Mouse (Mus musculus) limb, embryonic 14.5 days (tissue): ENCODE results near the gene Spag6. TPM values are rescaled to one million over a fixed set of nuclear protein-coding genes. Genes with fewer than 3 reads are reported as not detected.

ENCODE experiments used
- ATAC-seq: fragments of 200-750 bp; cut with Nextera tagmentation; 2 replicates; pipeline ENCODE4 v1.8.0; 2017; ENCODE audit warnings: low read depth, moderate number of reproducible peaks, moderate TSS enrichment; ENCODE audit not compliant: low FRiP score
- DNase-seq: peaks from one replicate; pipeline ENCODE4 v3.0.0-alpha.2; 2015; ENCODE audit warnings: low spot score
- H3K27ac ChIP-seq: fragments of 300-500 bp; sonication (generic); replicated peaks from 2 replicates; pipeline ENCODE4 v1.5.1; 2014; ENCODE audit warnings: low read depth, mild to moderate bottlenecking, low read length, moderate library complexity, mixed read lengths
- H3K27me3 ChIP-seq: fragments of 300-500 bp; sonication (generic); 2 replicates; pipeline ENCODE4 v1.6.1; 2014; ENCODE audit warnings: low read length, mixed read lengths; ENCODE audit not compliant: control insufficient read depth, insufficient read depth
- H3K36me3 ChIP-seq: fragments of 300-500 bp; sonication (generic); 2 replicates; pipeline ENCODE4 v1.6.1; 2014; ENCODE audit warnings: mild to moderate bottlenecking, low read length, moderate library complexity, mixed read lengths; ENCODE audit not compliant: control insufficient read depth, insufficient read depth
- H3K4me1 ChIP-seq: fragments of 300-500 bp; sonication (generic); 2 replicates; pipeline ENCODE4 v1.6.1; 2014; ENCODE audit warnings: antibody characterized with exemption, low read length, mixed read lengths; ENCODE audit not compliant: control insufficient read depth, insufficient read depth
- H3K4me2 ChIP-seq: fragments of 300-500 bp; sonication (generic); replicated peaks from 2 replicates; pipeline ENCODE4 v1.6.1; 2014; ENCODE audit warnings: low read depth, mild to moderate bottlenecking, low read length, moderate library complexity; ENCODE audit not compliant: severe bottlenecking
- H3K4me3 ChIP-seq: fragments of 300-500 bp; sonication (generic); replicated peaks from 2 replicates; pipeline ENCODE4 v1.5.1; 2014; ENCODE audit warnings: low read length
- H3K9ac ChIP-seq: fragments of 300-500 bp; sonication (generic); 2 replicates; pipeline ENCODE4 v1.6.1; 2014; ENCODE audit warnings: mild to moderate bottlenecking, low read depth, low read length, moderate library complexity; ENCODE audit not compliant: severe bottlenecking
- H3K9me3 ChIP-seq: fragments of 300-500 bp; sonication (generic); 2 replicates; pipeline ENCODE4 v1.6.1; 2016; ENCODE audit warnings: low read length; ENCODE audit not compliant: control insufficient read depth
- POLR2A ChIP-seq: fragments of 200-500 bp; IDR thresholded peaks from 2 replicates; pipeline ENCODE4 v1.8.0; 2012; ENCODE audit warnings: inconsistent platforms, mild to moderate bottlenecking, moderate library complexity, borderline replicate concordance; ENCODE audit not compliant: insufficient read depth, insufficient read length; ENCODE audit errors: extremely low read depth
- WGBS: fragments of 180-500 bp; shearing (Covaris S2); extraction: QIAGEN DNeasy Blood & Tissue Kit; methylation state at CpG from one replicate; pipeline ENCODE4 v1.1.7; 2014; 5-methylcytosine and 5-hydroxymethylcytosine counted together
- polyA plus RNA-seq, 2 experiments: library from polyadenylated mRNA; depleted of rRNA in 1 of 2; stranded (reverse) in 1 of 2; unstranded in 1 of 2; fragments of >200 nt; fragmentation: Nextera tagmentation in 1 of 2; extraction: Ambion mirVana in 1 of 2; gene quantifications; 2 replicates each; pipeline versions ENCODE4 v1.2.1 to v1.2.3; 2012 to 2014

The Spag6 gene
- polyA plus RNA-seq (2012; rRNA removed) = 0.03 and 0.48 TPM in 2 replicates
- 0.15 TPM in 1 of 2 replicates, not detected in the other for polyA plus RNA-seq (2014; fragmentation: Nextera tagmentation; extraction: Ambion mirVana)

DNA sequence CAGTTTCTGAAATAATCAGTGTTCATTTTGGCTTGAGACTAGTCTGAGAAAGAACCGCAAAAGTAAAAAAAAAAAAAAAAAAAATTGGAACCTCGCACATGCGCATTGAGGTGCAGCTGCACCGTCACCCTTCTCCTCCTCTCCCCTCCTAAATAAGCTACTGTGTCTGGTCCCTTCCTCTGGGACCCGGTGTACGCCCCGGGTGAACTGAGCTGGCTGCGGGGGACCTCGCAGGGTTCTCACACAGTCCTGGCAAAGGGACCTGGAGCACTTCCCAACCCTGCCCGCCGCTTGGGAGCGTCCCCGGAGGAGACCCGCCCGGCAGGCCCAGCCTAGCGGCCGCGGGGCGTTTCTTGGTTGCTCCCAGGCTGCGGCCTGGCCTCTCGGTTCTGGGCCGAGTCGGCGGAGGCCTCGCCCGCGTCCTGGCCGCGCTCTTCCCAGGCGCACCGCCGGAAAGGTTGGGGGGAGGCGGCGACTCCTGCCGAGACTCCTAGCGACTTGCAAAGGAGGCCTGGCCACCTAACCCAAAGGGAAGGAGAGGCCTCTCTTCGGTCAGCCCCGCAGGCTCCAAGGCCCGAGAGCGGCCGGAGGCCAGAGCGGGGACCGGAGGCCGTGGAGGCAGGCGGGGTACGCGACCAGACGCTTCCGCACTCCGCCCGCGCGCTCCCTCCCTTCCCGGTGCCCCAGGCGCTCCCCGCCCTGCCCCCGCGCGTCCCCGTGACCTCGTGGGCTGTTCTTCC is at the start of gene Spag6:
Gene Spag6, plus strand, starts transcription at position 162 of the 740 bp plus-strand sequence.
- peak; percentile 80 for ATAC-seq

GRCm38 (mm10) chr2:18648563-18648962 is 45.3 kb upstream of the Spag6 start:
- Histone ChIP-seq H3K27me3 (no peaks in the 10 kb centered on the region), H3K27ac (no peak overlapping the region), H3K9ac (no peak overlapping the region), H3K4me3 (no peak overlapping the region), H3K4me1 (no peaks in the 10 kb centered on the region), H3K36me3 (no peaks in the 10 kb centered on the region), H3K9me3 (no peaks in the 10 kb centered on the region), H3K4me2 (no peak overlapping the region)
- no peak for DNase-seq
- no peak for ATAC-seq
- WGBS = 87% methylated on average over 4 of the region's 4 CpGs
- TF ChIP-seq POLR2A = no peak

More for the DNA sequence above, at the start of gene Spag6:
- Histone ChIP-seq H3K27ac (peak within 1 kb of the TSS; percentile 63), H3K9me3 (no peaks in the 10 kb centered on the region), H3K36me3 (no peaks in the 10 kb centered on the region), H3K4me2 (peak within 1 kb of the TSS; percentile 92), H3K4me1 (peaks cover 17% of the 10 kb centered on the region), H3K27me3 (peaks cover 83% of the 10 kb centered on the region), H3K9ac (peak within 1 kb of the TSS; percentile 88), H3K4me3 (peak within 1 kb of the TSS; percentile 69)
- DNase-seq = peak; percentile 59
- under 1% methylated on average over 45 of the region's 61 CpGs for whole genome bisulfite sequencing
- no peak for TF ChIP-seq POLR2A

GRCm38 (mm10) chr2:18654821-18655220 is 39.0 kb upstream of the Spag6 start:
- ATAC-seq (no peak), DNase-seq (no peak)
- Histone ChIP-seq H3K27me3 (no peaks in the 10 kb centered on the region), H3K9me3 (no peaks in the 10 kb centered on the region), H3K4me2 (no peak overlapping the region), H3K4me3 (no peak overlapping the region), H3K9ac (no peak overlapping the region), H3K27ac (no peak overlapping the region), H3K4me1 (no peaks in the 10 kb centered on the region), H3K36me3 (no peaks in the 10 kb centered on the region)
- TF ChIP-seq POLR2A = no peak
- 57% methylated on average over 5 of the region's 5 CpGs for WGBS

GRCm38 (mm10) chr2:18664003-18664402 is 29.8 kb upstream of the Spag6 start:
- WGBS = 83% methylated on average over 3 of the region's 3 CpGs
- Histone ChIP-seq H3K9ac (no peak overlapping the region), H3K4me1 (peaks cover 4% of the 10 kb centered on the region; the same call in 1 of the 2 replicates), H3K36me3 (no peaks in the 10 kb centered on the region), H3K4me3 (no peak overlapping the region), H3K4me2 (no peak overlapping the region), H3K27me3 (no peaks in the 10 kb centered on the region), H3K27ac (no peak overlapping the region), H3K9me3 (no peaks in the 10 kb centered on the region)
- ATAC-seq (no peak), DNase-seq (no peak)
- TF ChIP-seq POLR2A = no peak

DNA sequence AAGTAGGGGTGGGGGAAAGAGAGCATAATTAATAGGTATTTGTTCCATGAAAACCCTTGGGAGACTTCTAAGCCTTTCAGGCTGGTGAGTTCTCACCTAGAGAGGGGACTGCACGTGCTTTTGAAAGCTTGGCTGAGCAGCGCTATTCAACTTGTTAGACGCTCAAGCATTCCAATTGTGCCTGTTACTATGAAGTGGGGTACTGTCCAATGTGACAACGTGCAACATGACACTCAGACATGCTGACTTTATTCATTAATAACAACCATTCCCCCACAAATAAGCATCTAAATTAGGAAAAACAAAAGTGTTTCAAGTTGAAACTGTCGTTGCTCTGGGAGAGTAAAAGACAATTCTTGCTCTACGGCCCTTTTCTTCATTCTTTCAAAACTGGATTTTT is 22.8 kb upstream of the Spag6 start:
- no peak for DNase-seq
- ATAC-seq = no peak
- 21% methylated on average over 6 of the region's 6 CpGs for whole genome bisulfite sequencing
- no peak overlapping the region for H3K4me2 ChIP-seq
- H3K27me3 ChIP-seq = peaks cover 4% of the 10 kb centered on the region; the same call in 1 of the 2 replicates
- no peak overlapping the region for H3K27ac ChIP-seq
- H3K9ac ChIP-seq = no peak overlapping the region
- H3K36me3 ChIP-seq = no peaks in the 10 kb centered on the region
- TF ChIP-seq POLR2A = no peak
- peaks cover 10% of the 10 kb centered on the region; the same call in 1 of the 2 replicates for H3K4me1 ChIP-seq
- no peak overlapping the region for H3K4me3 ChIP-seq
- no peaks in the 10 kb centered on the region for H3K9me3 ChIP-seq
